Mouse (Mus musculus) lung, embryonic 16.5 days (tissue): ENCODE data around the gene Jade1. TPM values are rescaled to one million over a fixed set of nuclear protein-coding genes. Genes with fewer than 3 reads are reported as not detected.

ENCODE experiments used
- ATAC-seq: fragments of 200-750 bp; cut with Nextera tagmentation; 2 replicates; pipeline ENCODE4 v1.8.0; 2017; ENCODE audit warnings: low read depth, mild to moderate bottlenecking, moderate library complexity
- H3K27ac ChIP-seq: fragments of 300-500 bp; sonication (generic); 2 replicates; pipeline ENCODE4 v1.5.1; 2014; ENCODE audit warnings: mild to moderate bottlenecking, control low read depth, low read length
- H3K27me3 ChIP-seq: fragments of 300-500 bp; sonication (generic); 2 replicates; pipeline ENCODE4 v1.6.1; 2014; ENCODE audit warnings: low read depth, low read length, mixed read lengths; ENCODE audit not compliant: control insufficient read depth, insufficient read depth
- H3K36me3 ChIP-seq: fragments of 300-500 bp; sonication (generic); 2 replicates; pipeline ENCODE4 v1.6.1; 2014; ENCODE audit warnings: low read length; ENCODE audit not compliant: control insufficient read depth, insufficient read depth
- H3K4me1 ChIP-seq: fragments of 300-500 bp; sonication (generic); replicated peaks from 2 replicates; pipeline ENCODE4 v1.6.1; 2014; ENCODE audit warnings: low read length, mixed read lengths; ENCODE audit not compliant: control insufficient read depth, insufficient read depth
- H3K4me2 ChIP-seq: fragments of 300-500 bp; sonication (generic); 2 replicates; pipeline ENCODE4 v1.6.1; 2014; ENCODE audit warnings: low read depth, low read length, control low read depth
- H3K4me3 ChIP-seq: fragments of 300-500 bp; sonication (generic); 2 replicates; pipeline ENCODE4 v1.5.1; 2014; ENCODE audit warnings: mild to moderate bottlenecking, low read length, control low read depth
- H3K9ac ChIP-seq: fragments of 300-500 bp; sonication (generic); 2 replicates; pipeline ENCODE4 v1.6.1; 2014; ENCODE audit warnings: low read length, control low read depth
- H3K9me3 ChIP-seq: fragments of 300-500 bp; sonication (generic); 2 replicates; pipeline ENCODE4 v1.6.1; 2016; ENCODE audit warnings: low read length; ENCODE audit not compliant: control insufficient read depth
- WGBS: fragments of 180-500 bp; shearing (Covaris S2); extraction: QIAGEN DNeasy Blood & Tissue Kit; methylation state at CpG from one replicate; pipeline ENCODE4 v1.1.7; 2014; 5-methylcytosine and 5-hydroxymethylcytosine counted together
- polyA plus RNA-seq: library from polyadenylated mRNA; unstranded; fragments of >200 nt; fragmentation: Nextera tagmentation; extraction: Ambion mirVana; gene quantifications from 2 replicates; pipeline ENCODE4 v1.2.1, GENCODE M21; 2015

The Jade1 gene
- polyA plus RNA-seq, 1 experiment from 2014 or later, result 7.1 TPM

GRCm38 (mm10) chr3:41522226-41523005 lies 33.1 kb upstream of the Jade1 start:
- Histone ChIP-seq H3K27me3 (no peaks in the 10 kb centered on the region), H3K4me2 (peak overlapping the region; percentile 46), H3K4me3 (peak overlapping the region; percentile 27), H3K9ac (no peak overlapping the region), H3K9me3 (no peaks in the 10 kb centered on the region; the same call in 1 of the 2 replicates), H3K27ac (peak overlapping the region; percentile 3; the same call in 1 of the 2 replicates), H3K36me3 (no peaks in the 10 kb centered on the region), H3K4me1 (peaks cover 7% of the 10 kb centered on the region; the same call in 1 of the 2 replicates)
- WGBS, result 15% methylated on average over 18 of the region's 18 CpGs
- ATAC-seq, result peak; percentile 89

GRCm38 (mm10) chr3:41523006-41523375 lies 32.5 kb upstream of the Jade1 start:
- no peak overlapping the region for H3K27ac ChIP-seq

DNA sequence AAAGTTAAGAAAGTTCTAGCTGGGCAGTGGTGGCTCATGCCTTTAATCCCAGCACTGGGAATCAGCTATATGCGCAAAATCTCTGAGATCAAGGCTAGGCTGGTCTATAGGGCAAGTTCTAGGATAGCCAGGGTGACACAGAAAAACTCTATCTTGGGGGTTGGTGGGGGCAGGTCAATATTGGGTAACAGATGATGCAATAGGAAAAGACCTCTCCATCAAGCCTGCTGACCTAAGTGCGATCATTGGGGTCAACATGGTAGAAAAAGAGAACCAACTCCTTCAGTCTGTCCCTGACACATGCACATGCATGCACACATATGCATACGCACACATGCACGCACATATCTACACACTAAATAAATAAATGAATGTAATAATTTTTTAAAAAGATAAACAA lies 32.1 kb upstream of the Jade1 start:
- H3K4me2 ChIP-seq, result no peak overlapping the region
- no peaks in the 10 kb centered on the region for H3K36me3 ChIP-seq
- H3K27ac ChIP-seq, result no peak overlapping the region
- H3K9ac ChIP-seq, result no peak overlapping the region
- H3K4me3 ChIP-seq, result no peak overlapping the region
- no peak for ATAC-seq
- peaks cover 7% of the 10 kb centered on the region; the same call in 1 of the 2 replicates for H3K4me1 ChIP-seq
- H3K27me3 ChIP-seq, result no peaks in the 10 kb centered on the region
- H3K9me3 ChIP-seq, result no peaks in the 10 kb centered on the region; the same call in 1 of the 2 replicates
- 80% methylated on average over 4 of the region's 4 CpGs for WGBS

More at GRCm38 (mm10) chr3:41523006-41523375, 32.5 kb upstream of the Jade1 start:
- Histone ChIP-seq H3K36me3 (no peaks in the 10 kb centered on the region), H3K4me2 (peak overlapping the region; percentile 46), H3K4me3 (no peak overlapping the region; the same call in 1 of the 2 replicates), H3K9ac (no peak overlapping the region), H3K4me1 (peaks cover 7% of the 10 kb centered on the region; the same call in 1 of the 2 replicates), H3K9me3 (no peaks in the 10 kb centered on the region; the same call in 1 of the 2 replicates), H3K27me3 (no peaks in the 10 kb centered on the region)
- peak; percentile 49; the same call in 1 of the 2 replicates for ATAC-seq
- WGBS, result 30% methylated on average over 2 of the region's 2 CpGs

DNA sequence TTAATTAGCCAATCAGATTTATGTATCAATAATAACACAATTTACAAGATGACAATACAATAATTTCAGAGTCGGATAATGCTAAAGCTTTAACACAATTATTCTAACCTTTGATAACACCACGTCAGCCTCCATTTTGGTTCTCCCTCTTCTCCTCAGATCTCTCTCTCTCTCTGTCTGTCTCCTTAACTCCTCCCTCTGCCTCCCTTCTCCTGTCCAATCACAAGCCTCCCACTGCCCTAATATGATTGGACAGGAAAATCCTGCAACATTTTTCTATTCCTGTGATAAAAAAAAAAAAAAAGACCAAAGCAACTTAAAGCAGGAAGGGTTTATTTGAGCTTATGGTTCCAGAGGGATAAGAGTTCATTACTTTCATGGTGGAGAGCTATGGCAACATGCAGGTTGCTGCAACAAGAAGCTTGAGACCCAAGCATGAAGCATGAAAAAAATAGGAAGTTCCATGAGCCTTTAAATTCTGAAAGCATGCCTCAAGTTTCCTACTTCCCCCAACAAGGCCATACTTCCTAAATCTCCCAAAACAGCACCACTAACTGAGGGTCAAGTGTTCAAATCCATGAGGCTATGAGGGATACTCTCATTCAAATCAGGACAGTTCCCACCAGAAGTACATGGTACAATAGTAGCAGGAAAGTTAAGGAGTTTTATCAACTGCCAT lies 27.1 kb upstream of the Jade1 start:
- Histone ChIP-seq H3K27ac (no peak overlapping the region), H3K36me3 (no peaks in the 10 kb centered on the region), H3K9ac (no peak overlapping the region), H3K4me1 (peaks cover 8% of the 10 kb centered on the region; the same call in 1 of the 2 replicates), H3K27me3 (no peaks in the 10 kb centered on the region), H3K9me3 (no peaks in the 10 kb centered on the region; the same call in 1 of the 2 replicates), H3K4me3 (no peak overlapping the region), H3K4me2 (no peak overlapping the region)
- 94% methylated on average over 2 of the region's 2 CpGs for WGBS
- ATAC-seq, result no peak

DNA sequence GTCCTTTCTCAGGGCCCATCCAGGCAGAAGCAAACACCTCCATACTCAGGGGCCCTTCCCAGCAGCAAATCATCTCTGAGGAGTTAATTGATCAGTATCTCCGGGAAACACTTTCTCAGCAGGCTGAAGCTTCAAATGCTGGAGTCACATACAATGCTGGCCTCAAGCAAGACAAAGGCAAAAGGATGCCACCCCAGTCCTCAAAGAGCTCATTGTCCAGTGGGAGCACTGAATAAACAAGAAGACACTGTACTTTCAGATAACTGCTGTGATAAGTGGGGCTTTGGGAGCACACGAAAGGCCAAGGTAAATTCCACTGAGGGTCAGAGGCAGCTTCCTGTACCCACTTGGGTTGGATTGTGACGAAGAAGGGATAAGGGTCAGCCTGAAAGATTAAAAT lies 25.4 kb upstream of the Jade1 start:
- no peaks in the 10 kb centered on the region for H3K36me3 ChIP-seq
- H3K4me3 ChIP-seq, result no peak overlapping the region
- no peak overlapping the region for H3K9ac ChIP-seq
- 48% methylated on average over 3 of the region's 3 CpGs for WGBS
- H3K27me3 ChIP-seq, result no peaks in the 10 kb centered on the region
- no peak for ATAC-seq
- no peak overlapping the region for H3K27ac ChIP-seq
- no peaks in the 10 kb centered on the region; the same call in 1 of the 2 replicates for H3K9me3 ChIP-seq
- H3K4me1 ChIP-seq, result peaks cover 8% of the 10 kb centered on the region; the same call in 1 of the 2 replicates
- H3K4me2 ChIP-seq, result no peak overlapping the region

DNA sequence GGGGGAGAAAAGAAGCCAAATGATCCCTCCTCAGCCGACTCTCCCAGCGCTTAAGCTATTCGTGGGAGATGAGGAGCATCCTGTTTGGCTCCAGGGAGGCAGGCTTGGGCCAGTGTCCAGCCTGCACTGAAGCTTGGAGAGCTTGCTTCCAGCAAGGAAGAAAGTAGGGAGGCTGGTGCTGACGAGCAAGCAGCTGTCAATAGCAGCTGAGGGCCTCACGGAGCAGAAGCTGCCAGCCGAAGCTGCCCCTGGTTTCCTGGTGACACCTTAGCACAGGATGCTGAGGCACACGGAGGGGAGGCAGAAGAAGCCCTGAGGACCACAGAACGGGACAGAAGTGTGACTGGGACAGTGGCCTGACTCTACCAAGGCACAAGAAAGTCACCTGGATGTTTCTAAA lies 24.0 kb upstream of the Jade1 start:
- Histone ChIP-seq H3K36me3 (no peaks in the 10 kb centered on the region), H3K4me1 (peaks cover 8% of the 10 kb centered on the region; the same call in 1 of the 2 replicates), H3K27ac (no peak overlapping the region), H3K9me3 (no peaks in the 10 kb centered on the region), H3K9ac (no peak overlapping the region), H3K27me3 (no peaks in the 10 kb centered on the region), H3K4me2 (no peak overlapping the region; the same call in 1 of the 2 replicates), H3K4me3 (no peak overlapping the region)
- ATAC-seq, result peak; percentile 57; the same call in 1 of the 2 replicates
- WGBS, result 12% methylated on average over 8 of the region's 8 CpGs

DNA sequence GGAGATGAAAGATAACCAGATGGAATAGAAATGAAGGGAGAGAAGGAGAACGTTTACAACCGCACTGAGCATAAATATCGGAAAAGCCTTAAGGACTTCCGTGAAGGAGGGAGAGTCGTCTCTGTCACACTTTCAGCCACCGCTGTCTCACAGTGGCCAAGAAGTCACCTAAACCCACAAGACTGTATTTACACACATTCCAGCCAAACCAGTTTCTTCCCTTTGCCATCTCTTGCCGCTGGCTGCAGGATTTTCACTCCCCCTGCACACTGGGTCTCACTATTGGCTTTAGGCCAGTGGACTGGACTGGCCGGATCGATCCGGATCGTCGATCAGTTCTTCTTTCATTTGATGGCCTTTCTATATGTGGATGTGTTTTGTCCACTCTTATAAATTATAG lies 23.4 kb upstream of the Jade1 start:
- Histone ChIP-seq H3K36me3 (no peaks in the 10 kb centered on the region), H3K4me1 (peaks cover 8% of the 10 kb centered on the region; the same call in 1 of the 2 replicates), H3K9ac (no peak overlapping the region), H3K27me3 (no peaks in the 10 kb centered on the region), H3K9me3 (no peaks in the 10 kb centered on the region), H3K27ac (no peak overlapping the region), H3K4me2 (peak overlapping the region; percentile 33), H3K4me3 (no peak overlapping the region)
- WGBS, result 39% methylated on average over 12 of the region's 12 CpGs
- ATAC-seq, result no peak

- Histone ChIP-seq H3K27me3 (no peaks in the 10 kb centered on the region), H3K4me3 (no peak overlapping the region), H3K27ac (no peak overlapping the region), H3K36me3 (no peaks in the 10 kb centered on the region), H3K4me2 (no peak overlapping the region), H3K9ac (no peak overlapping the region), H3K4me1 (peaks cover 8% of the 10 kb centered on the region; the same call in 1 of the 2 replicates), H3K9me3 (no peaks in the 10 kb centered on the region)
- ATAC-seq, result no peak
- WGBS, result 40% methylated on average over 7 of the region's 7 CpGs
These were observed 21.9 kb upstream of the Jade1 start for GRCm38 (mm10) chr3:41533660-41534059.

DNA sequence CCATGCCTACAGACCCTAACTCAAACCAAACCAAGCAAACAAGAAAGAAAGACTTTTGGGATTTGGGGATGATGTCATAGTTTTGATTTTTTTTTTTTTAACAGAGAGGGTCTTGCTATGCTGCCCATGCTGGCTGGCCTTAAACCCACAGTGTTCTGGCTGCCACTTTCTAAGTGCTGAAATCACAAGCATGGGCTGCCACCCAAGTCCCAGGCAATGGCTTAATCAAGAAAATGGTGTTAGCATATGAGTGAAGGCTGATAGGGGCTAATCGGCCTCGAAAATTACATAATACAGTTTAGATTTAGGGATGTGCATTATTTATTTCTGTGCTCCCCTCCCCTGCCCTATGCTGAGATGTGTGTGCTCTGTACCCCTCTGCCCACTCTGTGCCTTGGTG lies 17.6 kb upstream of the Jade1 start:
- 81% methylated on average over 2 of the region's 2 CpGs for WGBS

More for the DNA sequence above, 17.6 kb upstream of the Jade1 start:
- no peak overlapping the region for H3K27ac ChIP-seq
- no peak overlapping the region for H3K4me3 ChIP-seq
- H3K9me3 ChIP-seq, result no peaks in the 10 kb centered on the region
- no peak overlapping the region for H3K9ac ChIP-seq
- H3K4me2 ChIP-seq, result no peak overlapping the region
- no peaks in the 10 kb centered on the region for H3K4me1 ChIP-seq
- ATAC-seq, result no peak
- H3K36me3 ChIP-seq, result no peaks in the 10 kb centered on the region
- H3K27me3 ChIP-seq, result no peaks in the 10 kb centered on the region
